Mouse (Mus musculus) kidney, postnatal 0 days (tissue): ENCODE results near the gene Aamp. TPM values are rescaled to one million over a fixed set of nuclear protein-coding genes. Genes with fewer than 3 reads are reported as not detected.
"Not testable (repeated sequence)": the region's sequence is repeated elsewhere in the genome, so short reads cannot be mapped to it uniquely, and the experiment has no call there.

Experiments used
- ATAC-seq: fragments of 200-750 bp; cut with Nextera tagmentation; replicated peaks from 2 replicates; pipeline ENCODE4 v1.8.0; 2017; ENCODE audit warnings: low read depth, moderate number of reproducible peaks, moderate TSS enrichment, moderate library complexity; ENCODE audit not compliant: low FRiP score
- DNase-seq: peaks from one replicate; pipeline ENCODE4 v3.0.0-alpha.2; 2016; ENCODE audit warnings: low spot score
- H3K27ac ChIP-seq: fragments of 300-500 bp; sonication (generic); 2 replicates; pipeline ENCODE4 v1.5.1; 2014; ENCODE audit warnings: mild to moderate bottlenecking
- H3K27me3 ChIP-seq: fragments of 300-500 bp; sonication (generic); 2 replicates; pipeline ENCODE4 v1.6.1; 2014; ENCODE audit warnings: low read length, mixed read lengths; ENCODE audit not compliant: insufficient read depth
- H3K36me3 ChIP-seq: fragments of 300-500 bp; sonication (generic); 2 replicates; pipeline ENCODE4 v1.6.1; 2014; ENCODE audit warnings: low read length, mixed read lengths; ENCODE audit not compliant: insufficient read depth
- H3K4me1 ChIP-seq: fragments of 300-500 bp; sonication (generic); replicated peaks from 2 replicates; pipeline ENCODE4 v1.6.1; 2014; ENCODE audit warnings: antibody characterized with exemption, low read length, mixed read lengths; ENCODE audit not compliant: insufficient read depth
- H3K4me2 ChIP-seq: fragments of 300-500 bp; sonication (generic); 2 replicates; pipeline ENCODE4 v1.6.1; 2014; ENCODE audit warnings: mild to moderate bottlenecking, low read length, moderate library complexity, mixed read lengths
- H3K4me3 ChIP-seq: fragments of 300-500 bp; sonication (generic); replicated peaks from 2 replicates; pipeline ENCODE4 v1.5.1; 2014; ENCODE audit warnings: low read depth, low read length
- H3K9ac ChIP-seq: fragments of 300-500 bp; sonication (generic); 2 replicates; pipeline ENCODE4 v1.6.1; 2014; ENCODE audit warnings: low read depth, low read length
- H3K9me3 ChIP-seq: fragments of 300-500 bp; sonication (generic); replicated peaks from 2 replicates; pipeline ENCODE4 v1.6.1; 2016; ENCODE audit warnings: low read length, inconsistent platforms, mixed read lengths
- CTCF ChIP-seq: IDR thresholded peaks from 2 replicates; pipeline ENCODE4 v1.5.1; 2016; ENCODE audit warnings: antibody characterized with exemption, low read depth, mild to moderate bottlenecking, moderate library complexity
- WGBS: fragments of 180-500 bp; shearing (Covaris S2); extraction: QIAGEN DNeasy Blood & Tissue Kit; methylation state at CpG from one replicate; pipeline ENCODE4 v1.1.7; 2014; 5-methylcytosine and 5-hydroxymethylcytosine counted together
- polyA plus RNA-seq: library from polyadenylated mRNA; unstranded; fragments of >200 nt; fragmentation: Nextera tagmentation; extraction: Ambion mirVana; gene quantifications from 2 replicates; pipeline ENCODE4 v1.2.1, GENCODE M21; 2015

Aamp gene
- polyA plus RNA-seq: 248 and 264 TPM in 2 replicates

GRCm38 (mm10) chr1:74284543-74285160 is at the start of gene Aamp, which contains the start of gene Pnkd:
Gene Aamp, minus strand, starts transcription at chr1:74284738.
Gene Pnkd, plus strand, starts transcription at chr1:74284930.
- Histone ChIP-seq H3K36me3 (peaks cover 37% of the 10 kb centered on the region), H3K9me3 (no peaks in the 10 kb centered on the region), H3K27ac (peak within 1 kb of the TSS; percentile 84), H3K4me2 (peak within 1 kb of the TSS; percentile 65), H3K4me1 (peaks cover 10% of the 10 kb centered on the region), H3K4me3 (peak within 1 kb of the TSS; percentile 84), H3K9ac (peak within 1 kb of the TSS; percentile 81), H3K27me3 (no peaks in the 10 kb centered on the region)
- peak; percentile 100 for DNase-seq
- no peak for TF ChIP-seq CTCF
- under 1% methylated on average over 56 of the region's 56 CpGs for WGBS
- peak; percentile 96 for ATAC-seq

GRCm38 (mm10) chr1:74332930-74333329 is 48.4 kb upstream of the Aamp start:
- Histone ChIP-seq H3K36me3 (no peaks in the 10 kb centered on the region), H3K9ac (peak overlapping the region; percentile 56), H3K4me1 (peaks cover 18% of the 10 kb centered on the region), H3K4me2 (peak overlapping the region; percentile 82), H3K27me3 (no peaks in the 10 kb centered on the region), H3K4me3 (peak overlapping the region; percentile 47), H3K9me3 (no peaks in the 10 kb centered on the region), H3K27ac (peak overlapping the region; percentile 70)
- no peak for TF ChIP-seq CTCF
- ATAC-seq: no peak
- 6% methylated on average over 9 of the region's 9 CpGs for WGBS
- peak; percentile 15 for DNase-seq

- H3K27ac ChIP-seq: peak overlapping the region; percentile 70
- H3K27me3 ChIP-seq: no peaks in the 10 kb centered on the region
- H3K36me3 ChIP-seq: no peaks in the 10 kb centered on the region
- ATAC-seq (peak; percentile 96), DNase-seq (peak; percentile 97)
- peak overlapping the region; percentile 47 for H3K4me3 ChIP-seq
- no peaks in the 10 kb centered on the region for H3K9me3 ChIP-seq
- WGBS: under 1% methylated on average over 36 of the region's 36 CpGs
- H3K4me2 ChIP-seq: peak overlapping the region; percentile 82
- H3K9ac ChIP-seq: peak overlapping the region; percentile 56
- peaks cover 18% of the 10 kb centered on the region for H3K4me1 ChIP-seq
- TF ChIP-seq CTCF: peak; percentile 61
Observed at GRCm38 (mm10) chr1:74332241-74332763, 47.8 kb upstream of the Aamp start.

- Histone ChIP-seq H3K4me3 (no peak overlapping the region), H3K9me3 (no peaks in the 10 kb centered on the region), H3K27me3 (no peaks in the 10 kb centered on the region), H3K4me1 (peaks cover 18% of the 10 kb centered on the region), H3K4me2 (no peak overlapping the region), H3K27ac (peak overlapping the region; percentile 70), H3K9ac (no peak overlapping the region), H3K36me3 (no peaks in the 10 kb centered on the region)
- DNase-seq (peak; percentile 27), ATAC-seq (no peak)
- 52% methylated on average over 4 of the region's 4 CpGs for WGBS
- TF ChIP-seq CTCF: no peak
Observed at GRCm38 (mm10) chr1:74331046-74331681, 46.6 kb upstream of the Aamp start.

- Histone ChIP-seq H3K4me3 (no peak overlapping the region), H3K9ac (no peak overlapping the region), H3K36me3 (no peaks in the 10 kb centered on the region), H3K9me3 (no peaks in the 10 kb centered on the region), H3K27ac (peak overlapping the region; percentile 70; the same call in 1 of the 2 replicates), H3K4me1 (peaks cover 18% of the 10 kb centered on the region), H3K4me2 (no peak overlapping the region), H3K27me3 (no peaks in the 10 kb centered on the region)
- whole genome bisulfite sequencing: 64% methylated on average over 7 of the region's 7 CpGs
- no peak for TF ChIP-seq CTCF
- ATAC-seq: no peak
- DNase-seq: peak; percentile 18
Observed at GRCm38 (mm10) chr1:74329899-74330431, 45.4 kb upstream of the Aamp start.

GRCm38 (mm10) chr1:74326916-74327315 is 42.4 kb upstream of the Aamp start:
- 90% methylated on average over 2 of the region's 2 CpGs for WGBS
- not testable (repeated sequence) for H3K4me3 ChIP-seq, H3K36me3 ChIP-seq

More at GRCm38 (mm10) chr1:74326916-74327315, 42.4 kb upstream of the Aamp start:
- peak; percentile 47 for TF ChIP-seq CTCF
- not testable (repeated sequence) for H3K4me2 ChIP-seq, H3K27me3 ChIP-seq, DNase-seq, H3K27ac ChIP-seq, H3K9me3 ChIP-seq, H3K9ac ChIP-seq, ATAC-seq
- peaks cover 14% of the 10 kb centered on the region for H3K4me1 ChIP-seq
